Mouse (Mus musculus): ENCODE measurements around the gene Tbxa2r.

The Tbxa2r gene

GRCm38 (mm10) chr10:81365672-81366476 lies 37.3 kb downstream of the Tbxa2r start, which contains the start of gene 4930404N11Rik:
4930404N11Rik (minus strand) TSS chr10:81365816.
- no peak for DNase-seq (ENCODE audit: low spot score in 2 of 2)

- no peak for DNase-seq (ENCODE audit: low spot score in 2 of 2)
Observed at GRCm38 (mm10) chr10:81366477-81367206, 38.1 kb downstream of the Tbxa2r start.

DNA sequence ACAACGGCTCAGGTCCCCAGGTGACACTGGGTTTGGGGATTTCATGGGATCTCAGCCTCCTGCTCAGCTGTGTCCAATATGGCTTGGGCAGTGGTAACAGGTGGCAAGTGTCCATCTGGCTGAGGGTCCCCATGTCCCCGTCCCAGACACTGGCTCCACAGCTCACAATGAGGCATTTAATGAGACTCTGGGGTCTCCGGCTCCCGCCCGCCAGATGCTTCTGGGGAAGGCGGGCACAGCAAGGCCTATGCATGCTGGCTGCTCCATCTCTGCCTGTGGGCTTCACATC lies 38.6 kb downstream of the Tbxa2r start:
- DNase-seq (ENCODE audit: low spot score in 2 of 2), result no peak

- no peak for DNase-seq (ENCODE audit: low spot score in 2 of 2)
Observed at GRCm38 (mm10) chr10:81375322-81375721, 46.8 kb downstream of the Tbxa2r start.

DNA sequence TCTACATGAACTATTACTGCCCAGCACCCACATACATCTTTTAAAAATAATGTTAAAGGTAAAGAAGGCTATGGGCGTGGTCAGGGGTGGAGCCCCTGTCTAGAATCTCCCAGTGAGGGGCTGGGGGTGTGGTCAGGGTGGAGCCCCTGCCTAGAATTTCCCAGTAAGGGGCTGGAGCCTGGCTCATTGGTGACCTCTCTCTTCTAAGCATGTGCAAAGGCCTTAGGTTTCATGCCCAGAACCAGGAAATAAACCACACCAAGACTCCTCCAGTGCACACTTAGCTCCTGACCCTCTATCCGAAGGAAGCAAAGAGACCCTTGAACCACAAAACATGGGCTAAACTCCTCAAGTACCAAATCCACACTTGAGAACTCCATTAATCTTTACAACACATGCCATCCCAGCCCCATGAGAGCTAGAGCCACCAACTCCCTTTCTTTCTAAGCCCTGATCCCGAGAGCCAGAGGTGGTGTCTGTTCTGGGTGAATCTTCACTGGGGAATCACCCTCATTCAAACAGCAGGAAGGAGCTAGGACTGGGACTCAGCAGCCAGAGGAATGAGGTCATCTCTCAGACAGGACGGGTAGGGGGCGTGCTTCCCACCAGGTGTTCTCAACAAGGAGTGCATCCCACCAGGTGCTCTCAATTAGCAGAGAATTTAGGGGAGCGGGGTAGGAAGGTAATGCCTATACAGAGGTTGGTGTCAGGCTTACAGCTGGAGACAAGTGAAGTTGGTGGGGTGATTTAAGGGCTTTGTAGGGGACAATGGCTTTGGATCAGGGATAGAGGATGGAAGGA lies 48.2 kb downstream of the Tbxa2r start:
- no peak for DNase-seq (ENCODE audit: low spot score in 2 of 2)

DNA sequence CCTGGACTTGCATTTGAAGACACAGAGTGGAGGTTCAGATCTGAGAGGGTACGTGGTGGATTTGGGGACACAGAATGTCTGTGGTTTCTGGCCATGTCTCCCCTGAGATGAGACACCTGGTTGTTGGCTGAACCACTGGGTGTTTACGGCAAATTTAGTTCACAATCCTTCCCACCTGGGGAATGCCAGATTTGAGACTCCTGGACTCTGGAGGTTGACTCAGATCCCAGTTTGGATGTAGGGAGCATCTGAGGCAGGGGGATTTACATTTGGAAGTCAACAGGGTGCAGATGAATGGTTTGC lies 48.8 kb downstream of the Tbxa2r start:
- no peak for DNase-seq (ENCODE audit: low spot score in 2 of 2)

GRCm38 (mm10) chr10:81377793-81378552 lies 49.4 kb downstream of the Tbxa2r start, which contains the start of gene Fzr1:
Fzr1 (minus strand) TSS chr10:81378516.
- no peak for DNase-seq (ENCODE audit: low spot score in 2 of 2)

- peak; percentile 100 for DNase-seq (ENCODE audit: low spot score in 2 of 2)
Observed at GRCm38 (mm10) chr10:81378553-81379182, 50.1 kb downstream of the Tbxa2r start.

- no peak for DNase-seq (ENCODE audit: low spot score in 2 of 2)
Observed at GRCm38 (mm10) chr10:81379183-81379553, 50.6 kb downstream of the Tbxa2r start.

DNA sequence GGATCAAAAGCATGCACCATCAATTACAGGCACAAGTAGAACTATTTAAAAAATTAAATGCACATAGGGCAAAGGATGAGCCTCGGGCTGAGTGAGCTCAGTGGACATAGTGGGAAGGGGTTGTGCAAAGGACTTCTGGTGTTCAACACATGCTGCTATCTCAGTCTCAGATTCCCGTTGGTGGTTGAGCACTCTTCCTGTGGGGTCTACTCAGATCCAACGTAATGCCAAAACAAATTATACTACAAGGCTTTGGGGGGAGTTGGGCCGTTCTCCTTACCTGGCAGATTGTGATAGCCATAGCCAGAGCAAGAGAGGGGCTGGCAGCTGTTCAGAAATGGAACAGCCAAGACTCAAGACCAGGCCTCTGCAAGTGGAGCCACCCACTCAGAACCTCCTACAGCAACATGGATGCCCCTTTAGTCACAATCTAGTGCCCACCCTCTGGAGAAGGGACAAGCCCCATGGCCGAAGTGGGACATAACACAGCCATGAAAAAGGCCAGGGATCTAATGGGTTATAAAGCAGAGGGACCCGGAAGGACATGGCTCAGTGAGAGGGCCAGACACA lies 51.4 kb downstream of the Tbxa2r start:
- no peak for DNase-seq (ENCODE audit: low spot score in 2 of 2)

- no peak for DNase-seq (ENCODE audit: low spot score in 2 of 2)
Observed at GRCm38 (mm10) chr10:81382039-81382438, 53.5 kb downstream of the Tbxa2r start.

DNA sequence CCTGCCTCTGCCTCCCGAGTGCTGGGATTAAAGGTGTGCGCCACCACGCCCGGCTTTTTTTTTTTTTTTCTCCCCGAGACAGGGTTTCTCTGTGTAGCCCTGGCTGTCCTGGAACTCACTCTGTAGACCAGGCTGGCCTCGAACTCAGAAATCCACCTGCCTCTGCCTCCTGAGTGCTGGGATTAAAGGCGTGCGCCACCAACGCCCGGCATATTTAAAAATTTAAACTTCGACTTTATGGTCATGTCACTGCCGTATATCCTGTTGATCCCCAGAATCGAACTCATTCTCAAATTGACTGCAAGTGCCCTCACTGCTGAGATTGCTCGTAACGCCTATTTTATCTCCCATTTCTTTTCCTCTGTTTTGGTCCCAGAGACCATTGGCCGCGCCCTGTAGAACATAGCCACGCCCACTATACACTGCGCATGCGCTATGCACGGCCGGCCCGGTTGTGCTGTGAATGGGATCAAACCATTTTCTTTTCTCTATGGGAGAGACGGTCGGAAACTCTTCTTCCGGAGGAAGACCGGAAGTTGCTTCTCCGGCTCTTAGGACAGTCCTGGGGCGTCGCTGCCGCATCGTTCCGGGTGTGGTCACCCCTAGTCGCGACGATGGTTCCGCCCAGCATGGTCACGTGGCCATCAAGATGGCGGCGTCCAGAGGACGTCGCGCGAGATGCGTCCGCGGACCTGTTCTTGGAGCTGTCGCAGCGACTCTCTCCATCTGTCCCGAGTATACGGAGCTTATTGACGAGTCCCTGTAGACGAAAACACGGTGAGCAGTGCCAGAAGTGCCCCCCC lies 55.5 kb downstream of the Tbxa2r start, which contains the start of the genes Dohh and Gm48551:
Gene Dohh, plus strand, starts transcription at position 627 of the 803 bp plus-strand sequence.
Gene Gm48551, plus strand, starts transcription at position 665 of the 803 bp plus-strand sequence.
- peak; percentile 99 to 100 for DNase-seq (ENCODE audit: low spot score in 2 of 2)

GRCm38 (mm10) chr10:81384605-81384982 lies 56.1 kb downstream of the Tbxa2r start:
- DNase-seq (ENCODE audit: low spot score in 2 of 2), result no peak

Measured in heart, adult 9 months (tissue).